11 mouse cellular contexts compared by ENCODE assay signal in the genomic region with DNA sequence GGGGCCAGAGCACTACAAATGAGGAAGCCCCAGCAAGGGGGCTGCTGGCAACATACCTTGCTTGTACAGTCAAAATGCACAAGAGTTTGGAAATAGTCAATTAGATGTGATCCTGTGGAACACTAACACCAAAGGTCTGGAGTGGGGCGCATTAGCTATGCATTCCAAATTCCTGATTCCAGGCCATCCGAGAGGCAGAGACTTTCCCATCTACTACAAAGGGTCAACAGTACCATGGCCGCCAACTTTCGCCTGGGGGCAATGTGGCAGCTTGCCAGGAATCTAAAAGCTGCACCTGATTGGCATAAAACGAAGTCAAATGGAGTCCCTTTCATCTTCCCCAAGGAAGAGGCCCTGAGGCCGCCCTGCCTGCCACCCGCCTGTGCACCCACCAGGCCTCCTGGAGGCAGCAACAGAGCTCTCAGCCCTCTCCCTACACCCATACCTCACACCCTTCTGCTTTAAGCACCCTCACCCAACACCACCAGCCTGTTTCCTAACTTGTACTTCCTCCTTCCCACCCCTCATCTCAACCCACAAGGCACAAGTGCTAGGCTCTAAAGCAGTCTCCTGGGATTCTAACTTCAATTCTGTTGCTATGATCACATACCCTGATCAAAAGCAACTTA. TPM values are rescaled to one million over a fixed set of nuclear protein-coding genes. Genes with fewer than 3 reads are reported as not detected.
DNase-seq lines count a peak whose midpoint lies in the region; ATAC-seq lines count a peak whose summit lies in the region.
"Had no signal": no experiment of that assay in that cellular context is flagged by ENCODE, and none has a peak within 500 bp of the region (broad histone marks: within the 10 kb centered on the region; RNA-seq: fewer than 3 reads in every experiment).

No protein-coding gene starts in this region.

- WGBS in hindbrain, embryonic 10.5 days, result 73% methylated on average over 7 of the region's 7 CpGs
- 44% methylated on average over 7 of the region's 7 CpGs for WGBS in hindbrain, embryonic 13.5 days
- 74% methylated on average over 7 of the region's 7 CpGs for WGBS in limb, embryonic 10.5 days

- H3K27me3 ChIP-seq in hindbrain, embryonic 10.5 days (ENCODE audit: insufficient read depth, poor library complexity, severe bottlenecking), result no peaks in the 10 kb centered on the region
- no peaks in the 10 kb centered on the region for H3K27me3 ChIP-seq in hindbrain, embryonic 13.5 days
- H3K27me3 ChIP-seq in limb, embryonic 10.5 days (ENCODE audit: low read depth, poor library complexity, severe bottlenecking), result no peaks in the 10 kb centered on the region
- H3K27me3 ChIP-seq: heart, embryonic 15.5 days had no signal

- H3K4me3 ChIP-seq in hindbrain, embryonic 10.5 days, result no peak overlapping the region
- no peak overlapping the region for H3K4me3 ChIP-seq in hindbrain, embryonic 13.5 days
- H3K4me3 ChIP-seq in limb, embryonic 10.5 days, result no peak overlapping the region
- H3K4me3 ChIP-seq: erythroblast, embryonic 14.5 days; heart, embryonic 15.5 days had no signal

- no peak for DNase-seq in hindbrain, embryonic 10.5 days (ENCODE audit: low spot score)
- peak; percentile 78 for DNase-seq in ZHBTc4 (ENCODE audit: low read depth, low spot score)
- peak; percentile 47 for DNase-seq in limb, embryonic 10.5 days (ENCODE audit: low spot score)
- DNase-seq in layer of hippocampus, postnatal 25 days (ENCODE audit: extremely low spot score in 1 of 2, low spot score in 1 of 2), result no peak
- DNase-seq in right cerebral cortex, postnatal 25 days, result no peak
- DNase-seq in adrenal gland, postnatal 14 days, result no peak
- DNase-seq: right cerebral cortex, postnatal 14 days had no signal

- no peak for ATAC-seq in hindbrain, embryonic 13.5 days (ENCODE audit: low FRiP score)
- ATAC-seq in granulocyte monocyte progenitor cell, adult 5-6 weeks (replicated peaks; ENCODE audit: poor library complexity, severe bottlenecking), result peak; percentile 94

- H3K4me1 ChIP-seq in hindbrain, embryonic 10.5 days (replicated peaks), result peaks cover 18% of the 10 kb centered on the region; the same call in 1 of the 2 replicates
- peaks cover 15% of the 10 kb centered on the region for H3K4me1 ChIP-seq in hindbrain, embryonic 13.5 days (replicated peaks)
- H3K4me1 ChIP-seq in limb, embryonic 10.5 days, result peaks cover 12% of the 10 kb centered on the region

- no peaks in the 10 kb centered on the region for H3K36me3 ChIP-seq in hindbrain, embryonic 10.5 days
- no peaks in the 10 kb centered on the region for H3K36me3 ChIP-seq in hindbrain, embryonic 13.5 days
- H3K36me3 ChIP-seq in limb, embryonic 10.5 days, result no peaks in the 10 kb centered on the region
- H3K36me3 ChIP-seq: heart, embryonic 15.5 days had no signal

- H3K27ac ChIP-seq in hindbrain, embryonic 10.5 days, result 0 out of 2 replicates have a peak overlapping the region, but pooled peaks have one; percentile 23
- H3K27ac ChIP-seq in hindbrain, embryonic 13.5 days, result no peak overlapping the region
- 0 out of 2 replicates have a peak overlapping the region, but pooled peaks have one; percentile 20 for H3K27ac ChIP-seq in limb, embryonic 10.5 days
- H3K27ac ChIP-seq: heart, embryonic 15.5 days had no signal

- H3K9ac ChIP-seq in hindbrain, embryonic 13.5 days, result no peak overlapping the region
- H3K9ac ChIP-seq: heart, embryonic 15.5 days had no signal

- no peak overlapping the region for H3K4me2 ChIP-seq in hindbrain, embryonic 13.5 days
- H3K4me2 ChIP-seq: heart, embryonic 15.5 days had no signal

- H3K9me3 ChIP-seq in hindbrain, embryonic 10.5 days, result no peaks in the 10 kb centered on the region
- no peaks in the 10 kb centered on the region for H3K9me3 ChIP-seq in hindbrain, embryonic 13.5 days
- H3K9me3 ChIP-seq in limb, embryonic 10.5 days (replicated peaks), result no peaks in the 10 kb centered on the region
- H3K9me3 ChIP-seq: heart, embryonic 15.5 days had no signal

RNA-seq across cellular contexts. Expression of a gene that starts 30.1 kb away (rescaled TPM):
- 32.9 and 38.9 TPM in 2 replicates for polyA plus RNA-seq in hindbrain, embryonic 10.5 days (2016; fragmentation: Nextera tagmentation; extraction: Ambion mirVana)
- 25.2 and 27.4 TPM in 2 replicates for polyA plus RNA-seq in hindbrain, embryonic 13.5 days (2015; fragmentation: Nextera tagmentation; extraction: Ambion mirVana)
- total RNA-seq in granulocyte monocyte progenitor cell, adult 5-6 weeks (2014; fragmentation: Nextera tagmentation), result 29.5 and 42.8 TPM in 2 replicates
- total RNA-seq in granulocyte monocyte progenitor cell, adult 5-6 weeks (2017), result 13.1 and 15.8 TPM in 2 replicates
- polyA plus RNA-seq in limb, embryonic 10.5 days (2016; fragmentation: Nextera tagmentation; extraction: Ambion mirVana), result 41.4 and 44.2 TPM in 2 replicates
- 10 to 100 TPM; 23.0 to 23.2 TPM for total RNA-seq in layer of hippocampus, postnatal 25 days (2021)
- 15.0 and 19.3 TPM in 2 replicates for total RNA-seq in adrenal gland, postnatal 14 days (2021)

RNA-seq across cellular contexts. Expression of a gene that starts 49.0 kb away (rescaled TPM):
- polyA plus RNA-seq in hindbrain, embryonic 10.5 days (2016; fragmentation: Nextera tagmentation; extraction: Ambion mirVana), result 168 and 195 TPM in 2 replicates
- polyA plus RNA-seq in hindbrain, embryonic 13.5 days (2015; fragmentation: Nextera tagmentation; extraction: Ambion mirVana), result 93.7 and 95.4 TPM in 2 replicates
- total RNA-seq in granulocyte monocyte progenitor cell, adult 5-6 weeks (2014; fragmentation: Nextera tagmentation), result 78.4 and 93.5 TPM in 2 replicates
- 159 and 180 TPM in 2 replicates for total RNA-seq in granulocyte monocyte progenitor cell, adult 5-6 weeks (2017)
- polyA plus RNA-seq in limb, embryonic 10.5 days (2016; fragmentation: Nextera tagmentation; extraction: Ambion mirVana), result 235 and 258 TPM in 2 replicates
- 10 to 100 TPM; 38.8 to 44.4 TPM for total RNA-seq in layer of hippocampus, postnatal 25 days (2021)
- total RNA-seq in adrenal gland, postnatal 14 days (2021), result 34.6 and 35.3 TPM in 2 replicates

Comparison
In these comparisons a context has a peak if more than half of its experiments do, and no peak if none do; other contexts are left out.
1. DNase-seq: peak in ZHBTc4 (single experiment) and limb, embryonic 10.5 days (single experiment); none in hindbrain, embryonic 10.5 days (single experiment), layer of hippocampus, postnatal 25 days (0 of 2), right cerebral cortex, postnatal 25 days (single experiment) and adrenal gland, postnatal 14 days (single experiment).